Mouse (Mus musculus) hindbrain, postnatal 0 days (tissue): ENCODE results near the gene Paxbp1. TPM values are rescaled to one million over a fixed set of nuclear protein-coding genes. Genes with fewer than 3 reads are reported as not detected.

Experiments used
- ATAC-seq: fragments of 200-750 bp; cut with Nextera tagmentation; 2 replicates; pipeline ENCODE4 v1.8.0; 2017; ENCODE audit warnings: mild to moderate bottlenecking, moderate TSS enrichment, moderate library complexity
- DNase-seq: peaks from one replicate; pipeline ENCODE4 v3.0.0-alpha.2; 2015; ENCODE audit warnings: low spot score
- H3K27ac ChIP-seq: fragments of 300-500 bp; sonication (generic); 2 replicates; pipeline ENCODE4 v1.5.1; 2014; ENCODE audit warnings: mild to moderate bottlenecking
- H3K27me3 ChIP-seq: fragments of 300-500 bp; sonication (generic); 2 replicates; pipeline ENCODE4 v1.6.1; 2014; ENCODE audit warnings: low read length, mixed read lengths; ENCODE audit not compliant: insufficient read depth
- H3K36me3 ChIP-seq: fragments of 300-500 bp; sonication (generic); 2 replicates; pipeline ENCODE4 v1.6.1; 2014; ENCODE audit warnings: low read length, mixed read lengths; ENCODE audit not compliant: insufficient read depth
- H3K4me1 ChIP-seq: fragments of 300-500 bp; sonication (generic); 2 replicates; pipeline ENCODE4 v1.6.1; 2014; ENCODE audit warnings: antibody characterized with exemption, low read length, mixed read lengths; ENCODE audit not compliant: insufficient read depth
- H3K4me2 ChIP-seq: fragments of 300-500 bp; sonication (generic); 2 replicates; pipeline ENCODE4 v1.6.1; 2014; ENCODE audit warnings: low read depth, mild to moderate bottlenecking, low read length, moderate library complexity, mixed read lengths
- H3K4me3 ChIP-seq: fragments of 300-500 bp; sonication (generic); 2 replicates; pipeline ENCODE4 v1.5.1; 2014; ENCODE audit warnings: low read length
- H3K9ac ChIP-seq: fragments of 300-500 bp; sonication (generic); replicated peaks from 2 replicates; pipeline ENCODE4 v1.6.1; 2014; ENCODE audit warnings: mild to moderate bottlenecking, low read length, moderate library complexity, mixed read lengths
- H3K9me3 ChIP-seq: fragments of 300-500 bp; sonication (generic); 2 replicates; pipeline ENCODE4 v1.6.1; 2016; ENCODE audit warnings: low read length, mixed read lengths
- CTCF ChIP-seq: IDR thresholded peaks from 2 replicates; pipeline ENCODE4 v1.5.1; 2016; ENCODE audit warnings: antibody characterized with exemption, control low read depth, low read depth
- WGBS: fragments of 180-500 bp; shearing (Covaris S2); extraction: QIAGEN DNeasy Blood & Tissue Kit; methylation state at CpG from one replicate; pipeline ENCODE4 v1.1.7; 2014; 5-methylcytosine and 5-hydroxymethylcytosine counted together
- polyA plus RNA-seq: library from polyadenylated mRNA; unstranded; fragments of >200 nt; fragmentation: Nextera tagmentation; extraction: Ambion mirVana; gene quantifications from 2 replicates; pipeline ENCODE4 v1.2.1, GENCODE M21; 2015
- total RNA-seq: library from RNA; depleted of rRNA; stranded (reverse); fragments of >200 nt; gene quantifications from 2 replicates; pipeline ENCODE4 v1.2.3, GENCODE M21; 2014

Paxbp1 gene
- total and polyA plus RNA-seq, 2 experiments from 2014 or later, result 22.8 to 39.7 TPM

DNA sequence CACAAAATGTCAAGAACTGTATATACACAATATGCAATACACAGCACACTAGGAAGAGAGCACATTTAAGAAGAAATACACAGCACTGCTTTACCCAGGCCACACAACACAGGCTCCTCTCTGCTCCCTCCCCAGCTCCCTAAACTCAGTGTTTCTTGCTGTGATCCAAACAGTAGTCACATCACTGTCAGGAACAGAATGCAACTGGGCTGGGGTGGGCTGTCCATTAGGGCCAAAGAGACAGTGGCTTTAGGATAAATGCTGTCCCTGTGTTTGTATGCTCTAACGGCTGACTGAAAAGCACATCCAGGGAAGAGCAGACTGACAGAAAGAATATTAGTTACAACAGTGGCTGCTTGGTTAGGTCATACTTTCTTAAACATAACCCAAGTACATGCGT is 14.4 kb downstream of the Paxbp1 start:
- whole genome bisulfite sequencing, result 88% methylated on average over 2 of the region's 2 CpGs
- no peak for ATAC-seq
- no peak for TF ChIP-seq CTCF
- DNase-seq, result no peak
- H3K27me3 ChIP-seq, result no peaks in the 10 kb centered on the region
- no peak overlapping the region for H3K4me3 ChIP-seq
- no peak overlapping the region for H3K27ac ChIP-seq
- H3K36me3 ChIP-seq, result peaks cover 77% of the 10 kb centered on the region
- H3K4me2 ChIP-seq, result no peak overlapping the region
- H3K9ac ChIP-seq, result no peak overlapping the region
- no peaks in the 10 kb centered on the region for H3K4me1 ChIP-seq
- H3K9me3 ChIP-seq, result no peaks in the 10 kb centered on the region

GRCm38 (mm10) chr16:91029161-91029743 is 15.1 kb downstream of the Paxbp1 start:
- ATAC-seq (no peak), DNase-seq (no peak)
- no peak for TF ChIP-seq CTCF
- no peak overlapping the region for H3K27ac ChIP-seq
- H3K9me3 ChIP-seq, result no peaks in the 10 kb centered on the region
- no peak overlapping the region for H3K4me2 ChIP-seq
- no peak overlapping the region for H3K4me3 ChIP-seq
- H3K36me3 ChIP-seq, result peaks cover 77% of the 10 kb centered on the region
- no peak overlapping the region for H3K9ac ChIP-seq
- WGBS, result 87% methylated on average over 8 of the region's 8 CpGs
- no peaks in the 10 kb centered on the region for H3K27me3 ChIP-seq
- H3K4me1 ChIP-seq, result no peaks in the 10 kb centered on the region

DNA sequence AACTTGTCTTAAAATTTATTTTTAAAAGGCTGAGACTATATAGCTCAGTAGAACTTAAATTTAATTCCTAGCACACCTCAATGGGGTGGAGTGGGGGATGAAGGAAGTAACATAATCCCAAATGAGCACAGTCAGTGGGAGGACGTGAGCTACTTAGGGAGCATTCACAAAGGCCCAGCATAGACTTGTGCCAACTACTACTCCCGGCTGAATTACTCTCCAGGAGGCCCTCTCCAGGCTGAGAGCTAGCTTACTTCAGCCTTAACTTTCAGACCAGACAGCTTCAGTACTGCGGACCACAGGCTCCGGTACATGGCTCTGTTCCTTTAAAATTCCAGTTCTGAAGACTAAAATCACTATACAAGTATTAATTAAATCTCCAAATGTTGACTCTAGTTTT is 18.1 kb downstream of the Paxbp1 start:
- 80% methylated on average over 4 of the region's 4 CpGs for WGBS
- Histone ChIP-seq H3K4me3 (no peak overlapping the region), H3K9ac (no peak overlapping the region), H3K27ac (no peak overlapping the region), H3K9me3 (no peaks in the 10 kb centered on the region), H3K4me1 (no peaks in the 10 kb centered on the region), H3K36me3 (peaks cover 70% of the 10 kb centered on the region), H3K4me2 (no peak overlapping the region), H3K27me3 (no peaks in the 10 kb centered on the region)
- TF ChIP-seq CTCF, result no peak
- ATAC-seq (no peak), DNase-seq (no peak)

DNA sequence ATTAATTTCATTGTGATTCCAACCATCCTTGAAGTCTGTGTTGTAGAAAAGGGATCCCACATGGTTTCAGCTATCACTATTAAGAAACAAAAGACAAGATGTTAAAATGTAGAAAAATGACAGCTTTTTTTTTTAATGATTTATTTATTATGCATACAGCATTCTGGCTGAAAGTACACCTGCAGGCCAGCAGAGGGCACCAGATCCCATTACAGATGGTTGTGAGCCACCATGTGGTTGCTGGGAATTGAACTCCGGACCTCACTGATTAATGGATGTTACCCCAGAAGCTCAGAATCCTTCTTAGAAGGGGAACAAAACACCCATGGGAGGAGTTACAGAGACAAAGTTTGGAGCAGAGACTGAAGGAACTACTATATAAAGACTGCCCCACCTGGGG is 21.0 kb downstream of the Paxbp1 start:
- no peak overlapping the region for H3K9ac ChIP-seq
- peak; percentile 59 for TF ChIP-seq CTCF
- H3K4me1 ChIP-seq, result no peaks in the 10 kb centered on the region
- no peak overlapping the region for H3K4me3 ChIP-seq
- H3K9me3 ChIP-seq, result no peaks in the 10 kb centered on the region
- H3K27ac ChIP-seq, result no peak overlapping the region
- H3K4me2 ChIP-seq, result no peak overlapping the region
- H3K27me3 ChIP-seq, result no peaks in the 10 kb centered on the region
- H3K36me3 ChIP-seq, result peaks cover 74% of the 10 kb centered on the region
- WGBS, result 81% methylated on average over 1 of the region's 1 CpGs
- DNase-seq (no peak), ATAC-seq (no peak)

DNA sequence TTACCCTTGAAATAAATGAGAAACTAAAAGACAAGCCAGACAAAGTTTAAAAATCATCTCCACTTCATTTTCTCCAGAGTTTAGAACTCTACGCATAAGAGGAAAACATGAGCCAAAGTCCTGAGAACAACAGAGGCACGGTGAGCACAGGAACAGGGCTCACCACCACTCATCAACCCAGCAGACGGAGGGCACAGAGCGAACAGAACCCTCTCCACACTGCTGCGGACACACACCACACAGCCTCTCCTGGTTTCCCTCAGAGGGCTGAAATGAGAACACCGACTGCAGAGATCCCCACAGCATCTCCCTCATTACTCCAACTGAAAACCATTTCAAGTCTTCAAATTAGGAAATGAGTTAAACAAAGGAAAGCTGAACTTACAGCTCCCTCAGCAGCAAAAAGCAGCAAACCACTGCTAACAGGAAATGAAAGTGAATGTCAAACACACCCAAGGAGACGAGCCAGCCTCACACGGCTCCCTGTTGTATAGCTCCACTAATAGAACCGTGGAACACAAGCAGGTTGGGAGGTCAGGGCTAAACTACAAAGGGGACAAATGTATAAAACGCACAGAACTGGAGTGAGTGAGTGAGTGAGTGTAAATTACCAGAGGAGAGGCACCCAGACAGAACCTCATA is 23.4 kb downstream of the Paxbp1 start:
- no peak overlapping the region for H3K4me3 ChIP-seq
- ATAC-seq, result no peak
- no peak overlapping the region for H3K9ac ChIP-seq
- peaks cover 72% of the 10 kb centered on the region for H3K36me3 ChIP-seq
- H3K27me3 ChIP-seq, result no peaks in the 10 kb centered on the region
- H3K27ac ChIP-seq, result no peak overlapping the region
- no peaks in the 10 kb centered on the region for H3K9me3 ChIP-seq
- H3K4me1 ChIP-seq, result no peaks in the 10 kb centered on the region
- WGBS, result 88% methylated on average over 10 of the region's 10 CpGs
- TF ChIP-seq CTCF, result no peak
- no peak overlapping the region for H3K4me2 ChIP-seq
- no peak for DNase-seq

DNA sequence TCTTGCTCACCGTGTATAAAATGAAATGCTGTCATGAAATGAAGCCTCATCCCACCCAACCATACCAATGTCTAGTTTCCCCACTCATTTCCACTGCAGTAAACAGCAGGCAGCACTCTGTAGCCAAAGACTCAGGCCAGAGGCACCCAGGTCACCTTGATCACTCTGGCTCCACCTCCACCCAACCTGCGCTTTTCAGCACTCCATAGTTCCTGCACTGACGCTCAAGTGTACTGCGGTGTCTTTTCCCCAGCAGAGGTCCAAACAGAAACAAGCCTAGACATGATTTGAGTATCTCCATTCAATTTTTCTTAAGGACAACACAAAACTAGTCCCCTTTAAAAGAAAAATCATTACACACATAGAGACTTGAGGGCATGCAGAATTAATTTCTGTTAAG is 24.9 kb downstream of the Paxbp1 start:
- H3K9me3 ChIP-seq, result no peaks in the 10 kb centered on the region
- H3K36me3 ChIP-seq, result peaks cover 62% of the 10 kb centered on the region
- WGBS, result 96% methylated on average over 4 of the region's 4 CpGs
- H3K9ac ChIP-seq, result no peak overlapping the region
- H3K27me3 ChIP-seq, result no peaks in the 10 kb centered on the region
- TF ChIP-seq CTCF, result no peak
- no peak overlapping the region for H3K4me3 ChIP-seq
- no peak overlapping the region for H3K4me2 ChIP-seq
- DNase-seq (no peak), ATAC-seq (no peak)
- no peaks in the 10 kb centered on the region for H3K4me1 ChIP-seq
- no peak overlapping the region for H3K27ac ChIP-seq

GRCm38 (mm10) chr16:91015761-91016160 is 28.6 kb downstream of the Paxbp1 start:
- WGBS, result 87% methylated on average over 4 of the region's 4 CpGs
- Histone ChIP-seq H3K4me3 (no peak overlapping the region), H3K9me3 (no peaks in the 10 kb centered on the region), H3K36me3 (peaks cover 43% of the 10 kb centered on the region), H3K4me1 (no peaks in the 10 kb centered on the region), H3K27me3 (no peaks in the 10 kb centered on the region), H3K9ac (no peak overlapping the region), H3K4me2 (no peak overlapping the region), H3K27ac (no peak overlapping the region)
- DNase-seq (no peak), ATAC-seq (no peak)
- TF ChIP-seq CTCF, result no peak
